Mouse (Mus musculus): ENCODE data around the gene Ntf5.

Ntf5 gene

GRCm38 (mm10) chr7:45403532-45404261, 9.8 kb upstream of the Ntf5 start:
- DNase-seq (ENCODE audit: low spot score) = peak; percentile 85

- DNase-seq (ENCODE audit: low spot score) = peak; percentile 69
These were observed 8.1 kb upstream of the Ntf5 start, which contains the start of gene Kcna7 for GRCm38 (mm10) chr7:45405091-45406075. Kcna7 (plus strand) TSS chr7:45405653.

GRCm38 (mm10) chr7:45406157-45407156, 7.0 kb upstream of the Ntf5 start:
- DNase-seq (ENCODE audit: low spot score) = no peak

- no peak for DNase-seq (ENCODE audit: low spot score)
These were observed 5.7 kb upstream of the Ntf5 start for GRCm38 (mm10) chr7:45407836-45408235.

- no peak for DNase-seq (ENCODE audit: low spot score)
These were observed 5.1 kb upstream of the Ntf5 start for GRCm38 (mm10) chr7:45408351-45408750.

GRCm38 (mm10) chr7:45408949-45409348, 4.5 kb upstream of the Ntf5 start:
- no peak for DNase-seq (ENCODE audit: low spot score)

GRCm38 (mm10) chr7:45409497-45410163, 3.9 kb upstream of the Ntf5 start:
- DNase-seq (ENCODE audit: low spot score) = no peak

GRCm38 (mm10) chr7:45412421-45412820, 1.1 kb upstream of the Ntf5 start:
- DNase-seq (ENCODE audit: low spot score) = no peak

- DNase-seq (ENCODE audit: low spot score) = no peak
These were observed 607 bp downstream of the Ntf5 start for GRCm38 (mm10) chr7:45413864-45414739.

- DNase-seq (ENCODE audit: low spot score) = no peak
These were observed 1.3 kb downstream of the Ntf5 start for GRCm38 (mm10) chr7:45414740-45415224.

GRCm38 (mm10) chr7:45415636-45416035, 2.1 kb downstream of the Ntf5 start:
- no peak for DNase-seq (ENCODE audit: low spot score)

- no peak for DNase-seq (ENCODE audit: low spot score)
These were observed 4.5 kb downstream of the Ntf5 start for GRCm38 (mm10) chr7:45417962-45418492.

GRCm38 (mm10) chr7:45419859-45420614, 6.5 kb downstream of the Ntf5 start:
- DNase-seq (ENCODE audit: low spot score) = no peak

GRCm38 (mm10) chr7:45420615-45420919, 7.1 kb downstream of the Ntf5 start, which contains the start of gene Lhb:
Lhb (plus strand) TSS chr7:45420820.
- no peak for DNase-seq (ENCODE audit: low spot score)

- no peak for DNase-seq (ENCODE audit: low spot score)
These were observed 7.7 kb downstream of the Ntf5 start for GRCm38 (mm10) chr7:45421194-45421593.

GRCm38 (mm10) chr7:45426556-45426955, 13.1 kb downstream of the Ntf5 start:
- no peak for DNase-seq (ENCODE audit: low spot score)

- no peak for DNase-seq (ENCODE audit: low spot score)
These were observed 20.3 kb downstream of the Ntf5 start for GRCm38 (mm10) chr7:45433835-45434202.

GRCm38 (mm10) chr7:45434203-45435015, 20.9 kb downstream of the Ntf5 start, which contains the start of gene Gys1:
Gys1 (plus strand) TSS chr7:45434844.
- DNase-seq (ENCODE audit: low spot score) = peak; percentile 100
